Mouse (Mus musculus) thymus, adult 2 months (tissue): Measurements from ENCODE around the gene Tagln. TPM values are rescaled to one million over a fixed set of nuclear protein-coding genes. Genes with fewer than 3 reads are reported as not detected.
A peak's percentile ranks its signal among the peaks of the same experiment; 100 is the strongest.

Experiments
- DNase-seq: peaks from one replicate; pipeline ENCODE4 v3.0.0; 2021
- H3K27ac ChIP-seq: fragments of 200-500 bp; 2 replicates; pipeline ENCODE4 v1.5.1; 2012; ENCODE audit warnings: low read length, control low read depth; ENCODE audit not compliant: control insufficient read depth, insufficient read depth
- H3K27me3 ChIP-seq: fragments of 200-500 bp; 2 replicates; pipeline ENCODE4 v1.6.1; 2012; ENCODE audit warnings: mild to moderate bottlenecking, low read length, moderate library complexity, mixed read lengths; ENCODE audit not compliant: control insufficient read depth, insufficient read depth
- H3K36me3 ChIP-seq: fragments of 200-500 bp; 2 replicates; pipeline ENCODE4 v1.6.1; 2012; ENCODE audit warnings: mild to moderate bottlenecking, low read length, moderate library complexity; ENCODE audit not compliant: control insufficient read depth, insufficient read depth
- H3K4me1 ChIP-seq: fragments of 200-500 bp; replicated peaks from 2 replicates; pipeline ENCODE4 v1.6.1; 2012; ENCODE audit warnings: low read length; ENCODE audit not compliant: control insufficient read depth, insufficient read depth
- H3K4me3 ChIP-seq: fragments of 200-500 bp; 2 replicates; pipeline ENCODE4 v1.5.1; 2012; ENCODE audit warnings: mild to moderate bottlenecking, low read length, control low read depth, moderate library complexity; ENCODE audit not compliant: control insufficient read depth, insufficient read depth
- CTCF ChIP-seq: fragments of 200-500 bp; IDR thresholded peaks from 2 replicates; pipeline ENCODE4 v1.5.1; 2012; ENCODE audit warnings: mild to moderate bottlenecking, control low read depth, low read length, moderate library complexity, borderline replicate concordance; ENCODE audit not compliant: control insufficient read depth, poor library complexity, insufficient read depth; ENCODE audit errors: extremely low read depth
- POLR2A ChIP-seq: fragments of 200-500 bp; IDR thresholded peaks from 2 replicates; pipeline ENCODE4 v1.6.1; 2012; ENCODE audit warnings: mild to moderate bottlenecking, low read length, control low read depth, moderate library complexity; ENCODE audit not compliant: control insufficient read depth, poor library complexity, insufficient read depth; ENCODE audit errors: extremely low read depth
- WGBS: fragments of 180-500 bp; shearing (Covaris S2); methylation state at CpG from one replicate; pipeline ENCODE4 v1.1.7; 2018; 5-methylcytosine and 5-hydroxymethylcytosine counted together
- polyA plus RNA-seq: library from polyadenylated mRNA; depleted of rRNA; stranded (reverse); fragments of >200 nt; gene quantifications from 2 replicates; pipeline ENCODE4 v1.2.3, GENCODE M21; 2012

Tagln gene
- polyA plus RNA-seq, 1 experiment = 66.3 TPM

DNA sequence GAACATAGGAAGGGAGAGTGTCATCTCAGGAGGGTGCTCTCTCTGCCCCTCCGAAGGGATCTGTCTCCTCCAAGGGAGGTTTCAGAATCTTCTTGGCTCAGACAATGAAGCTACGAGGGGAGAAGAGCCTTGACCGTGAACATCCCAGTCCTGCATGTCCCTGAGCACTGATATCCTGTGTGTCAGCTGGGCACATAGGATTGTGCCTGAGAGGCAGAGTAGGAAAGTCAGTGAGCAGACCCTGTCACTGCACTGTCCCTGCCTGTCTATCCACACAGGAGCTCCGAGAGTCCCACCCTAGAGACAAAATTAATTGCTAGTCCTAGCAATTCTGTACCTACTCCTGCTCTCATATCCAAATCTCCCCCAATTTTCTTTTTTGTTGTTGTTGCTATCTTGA, 16.2 kb upstream of the Tagln start:
- Histone ChIP-seq H3K4me3 (no peak overlapping the region), H3K36me3 (peaks cover 35% of the 10 kb centered on the region), H3K4me1 (peaks cover 27% of the 10 kb centered on the region), H3K27ac (no peak overlapping the region), H3K27me3 (no peaks in the 10 kb centered on the region)
- DNase-seq = no peak
- 98% methylated on average over 4 of the region's 4 CpGs for WGBS
- TF ChIP-seq POLR2A (no peak), CTCF (no peak)

DNA sequence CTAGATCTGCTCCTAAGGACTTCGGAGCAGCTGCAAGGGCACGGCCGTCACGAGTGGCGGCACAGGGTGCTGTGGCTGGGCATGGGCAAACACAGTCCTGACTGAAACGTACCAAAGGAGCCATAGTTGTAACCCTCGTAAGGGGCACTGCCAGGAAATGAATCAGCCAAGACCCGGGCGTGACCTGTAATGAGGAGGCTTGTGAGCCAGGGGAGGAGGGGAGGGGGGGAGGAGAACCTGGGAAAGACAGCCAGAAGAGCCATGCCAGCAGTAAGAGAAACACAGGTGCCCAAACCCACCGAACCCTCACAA, 11.0 kb upstream of the Tagln start:
- no peak overlapping the region for H3K27ac ChIP-seq
- peaks cover 44% of the 10 kb centered on the region for H3K4me1 ChIP-seq
- TF ChIP-seq POLR2A (no peak), CTCF (no peak)
- H3K4me3 ChIP-seq = no peak overlapping the region
- peaks cover 43% of the 10 kb centered on the region for H3K36me3 ChIP-seq
- no peaks in the 10 kb centered on the region for H3K27me3 ChIP-seq
- WGBS = 61% methylated on average over 10 of the region's 10 CpGs
- DNase-seq = no peak

DNA sequence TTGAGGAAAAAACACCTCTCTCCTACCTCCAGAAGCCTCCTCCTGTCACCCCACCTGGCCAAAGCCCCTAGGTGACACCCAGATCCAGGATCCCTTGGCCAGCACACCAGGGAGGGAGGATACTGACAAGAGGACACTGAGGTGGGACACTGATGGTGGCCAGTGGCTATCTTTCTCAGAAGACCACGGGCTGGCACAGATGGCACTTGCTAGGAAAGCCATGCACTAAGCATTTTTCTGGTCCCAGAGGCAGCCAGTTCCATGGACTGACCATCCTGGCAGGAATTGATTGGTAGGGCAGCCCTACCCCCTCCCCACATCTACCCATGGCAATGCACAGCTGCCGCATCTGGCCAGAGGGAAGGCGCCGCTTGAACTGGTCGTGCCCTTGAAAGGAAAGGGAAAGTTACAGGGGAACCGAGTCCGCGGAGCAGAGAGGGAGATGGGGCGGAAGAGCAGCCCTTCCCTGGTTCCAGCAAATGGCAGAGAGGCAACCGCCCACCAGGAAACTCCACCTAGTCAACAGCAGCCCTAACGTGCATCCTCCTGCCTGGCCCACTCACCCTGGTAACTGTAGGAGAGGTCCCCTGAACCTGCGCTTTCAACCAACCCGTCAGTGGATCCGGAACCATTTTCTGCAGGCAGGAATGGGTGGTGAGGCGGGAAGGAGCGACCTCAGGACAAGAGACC, 10.5 kb upstream of the Tagln start:
- Histone ChIP-seq H3K4me3 (no peak overlapping the region), H3K27me3 (no peaks in the 10 kb centered on the region), H3K27ac (peak overlapping the region; percentile 95), H3K36me3 (peaks cover 43% of the 10 kb centered on the region), H3K4me1 (peaks cover 44% of the 10 kb centered on the region)
- no peak for DNase-seq
- TF ChIP-seq POLR2A (no peak), CTCF (no peak)
- 78% methylated on average over 16 of the region's 16 CpGs for WGBS

DNA sequence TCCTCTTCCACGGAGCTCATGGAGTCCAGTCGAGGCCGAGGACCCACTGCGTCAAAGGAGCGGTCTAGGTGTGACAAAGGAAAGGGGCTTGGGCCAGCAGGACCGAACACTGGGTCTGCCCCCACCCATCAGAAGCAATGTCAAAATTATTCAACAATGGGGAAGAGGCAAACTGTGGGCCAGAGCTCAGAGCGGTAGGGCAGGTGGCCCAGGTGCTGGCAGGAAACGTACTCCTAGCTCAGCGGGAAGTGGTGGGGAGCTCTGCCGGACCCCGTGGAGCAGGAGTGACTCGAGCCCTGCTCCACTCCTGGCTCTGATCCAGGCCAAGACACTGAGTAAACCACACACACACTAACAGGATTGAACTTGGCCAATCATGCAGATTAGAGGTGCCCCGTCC, 9.9 kb upstream of the Tagln start:
- H3K27ac ChIP-seq = peak overlapping the region; percentile 95
- no peaks in the 10 kb centered on the region for H3K27me3 ChIP-seq
- peaks cover 44% of the 10 kb centered on the region for H3K4me1 ChIP-seq
- peak overlapping the region; percentile 22 for H3K4me3 ChIP-seq
- peaks cover 41% of the 10 kb centered on the region for H3K36me3 ChIP-seq
- WGBS = 17% methylated on average over 13 of the region's 13 CpGs
- TF ChIP-seq POLR2A = 0 out of 2 replicates have a peak, but pooled peaks have one; percentile 9
- TF ChIP-seq CTCF = 0 out of 2 replicates have a peak, but pooled peaks have one; percentile 45
- peak; percentile 49 for DNase-seq

GRCm38 (mm10) chr9:45944506-45945400, 8.9 kb upstream of the Tagln start:
- no peaks in the 10 kb centered on the region for H3K27me3 ChIP-seq
- DNase-seq = peak; percentile 84
- peaks cover 44% of the 10 kb centered on the region for H3K4me1 ChIP-seq
- WGBS = 4% methylated on average over 13 of the region's 13 CpGs
- peaks cover 32% of the 10 kb centered on the region for H3K36me3 ChIP-seq
- peak overlapping the region; percentile 95 for H3K27ac ChIP-seq
- peak; percentile 56 for TF ChIP-seq POLR2A
- TF ChIP-seq CTCF = no peak
- peak overlapping the region; percentile 22 for H3K4me3 ChIP-seq

DNA sequence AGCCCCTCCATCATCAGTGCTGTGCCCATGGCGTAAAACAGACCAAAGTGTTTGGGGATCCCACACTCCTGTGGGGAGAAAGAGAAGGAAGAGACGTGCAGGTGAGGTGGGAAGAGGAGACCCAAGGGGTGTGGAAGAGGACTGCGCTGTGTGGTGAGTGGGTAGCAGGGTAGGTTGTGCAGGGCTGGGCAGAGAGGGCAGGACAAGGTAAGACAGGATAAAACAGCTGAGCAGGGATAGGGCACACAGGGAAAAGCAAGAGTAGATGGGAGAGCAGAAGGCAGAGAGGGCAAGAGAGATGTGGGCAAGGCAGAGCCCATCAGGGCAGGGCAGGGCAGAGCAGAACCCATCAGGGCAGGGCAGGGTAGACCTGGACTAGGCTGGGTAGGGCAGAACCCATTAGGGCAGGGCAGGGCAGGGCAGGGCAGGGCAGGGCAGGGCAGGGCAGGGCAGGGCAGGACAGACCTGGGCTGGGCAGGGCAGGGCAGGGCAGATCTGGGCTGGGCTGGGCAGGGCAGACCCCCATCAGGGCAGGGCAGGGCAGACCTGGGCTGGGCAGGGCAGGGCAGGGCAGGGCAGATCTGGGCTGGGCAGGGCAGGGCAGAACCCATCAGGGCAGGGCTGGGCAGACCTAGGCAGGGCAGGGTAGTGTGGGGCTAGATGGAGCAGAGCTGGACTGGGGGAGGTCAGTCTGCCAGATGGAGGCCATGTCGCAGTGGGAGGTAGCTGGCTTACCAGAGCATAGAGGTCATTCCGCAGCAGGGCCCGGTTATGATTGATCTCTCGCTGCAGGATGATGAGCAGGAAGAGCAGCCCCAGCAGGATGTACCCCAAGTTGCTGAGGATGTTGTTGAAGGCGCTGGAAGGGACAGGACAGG, 8.0 kb upstream of the Tagln start:
- WGBS = 79% methylated on average over 8 of the region's 8 CpGs
- DNase-seq = no peak
- H3K27ac ChIP-seq = peak overlapping the region; percentile 95
- H3K36me3 ChIP-seq = peaks cover 32% of the 10 kb centered on the region
- no peaks in the 10 kb centered on the region for H3K27me3 ChIP-seq
- peak overlapping the region; percentile 9; the same call in 1 of the 2 replicates for H3K4me3 ChIP-seq
- H3K4me1 ChIP-seq = peaks cover 44% of the 10 kb centered on the region
- TF ChIP-seq POLR2A (no peak), CTCF (no peak)
